Mouse (Mus musculus) hindbrain, postnatal 0 days (tissue): Measurements from ENCODE around the gene Thumpd2. TPM values are rescaled to one million over a fixed set of nuclear protein-coding genes. Genes with fewer than 3 reads are reported as not detected.

Experiments
- ATAC-seq: fragments of 200-750 bp; cut with Nextera tagmentation; 2 replicates; pipeline ENCODE4 v1.8.0; 2017; ENCODE audit warnings: mild to moderate bottlenecking, moderate TSS enrichment, moderate library complexity
- DNase-seq: peaks from one replicate; pipeline ENCODE4 v3.0.0-alpha.2; 2015; ENCODE audit warnings: low spot score
- H3K27ac ChIP-seq: fragments of 300-500 bp; sonication (generic); 2 replicates; pipeline ENCODE4 v1.5.1; 2014; ENCODE audit warnings: mild to moderate bottlenecking
- H3K27me3 ChIP-seq: fragments of 300-500 bp; sonication (generic); 2 replicates; pipeline ENCODE4 v1.6.1; 2014; ENCODE audit warnings: low read length, mixed read lengths; ENCODE audit not compliant: insufficient read depth
- H3K36me3 ChIP-seq: fragments of 300-500 bp; sonication (generic); 2 replicates; pipeline ENCODE4 v1.6.1; 2014; ENCODE audit warnings: low read length, mixed read lengths; ENCODE audit not compliant: insufficient read depth
- H3K4me1 ChIP-seq: fragments of 300-500 bp; sonication (generic); 2 replicates; pipeline ENCODE4 v1.6.1; 2014; ENCODE audit warnings: antibody characterized with exemption, low read length, mixed read lengths; ENCODE audit not compliant: insufficient read depth
- H3K4me2 ChIP-seq: fragments of 300-500 bp; sonication (generic); 2 replicates; pipeline ENCODE4 v1.6.1; 2014; ENCODE audit warnings: low read depth, mild to moderate bottlenecking, low read length, moderate library complexity, mixed read lengths
- H3K4me3 ChIP-seq: fragments of 300-500 bp; sonication (generic); 2 replicates; pipeline ENCODE4 v1.5.1; 2014; ENCODE audit warnings: low read length
- H3K9ac ChIP-seq: fragments of 300-500 bp; sonication (generic); replicated peaks from 2 replicates; pipeline ENCODE4 v1.6.1; 2014; ENCODE audit warnings: mild to moderate bottlenecking, low read length, moderate library complexity, mixed read lengths
- H3K9me3 ChIP-seq: fragments of 300-500 bp; sonication (generic); 2 replicates; pipeline ENCODE4 v1.6.1; 2016; ENCODE audit warnings: low read length, mixed read lengths
- CTCF ChIP-seq: IDR thresholded peaks from 2 replicates; pipeline ENCODE4 v1.5.1; 2016; ENCODE audit warnings: antibody characterized with exemption, control low read depth, low read depth
- WGBS: fragments of 180-500 bp; shearing (Covaris S2); extraction: QIAGEN DNeasy Blood & Tissue Kit; methylation state at CpG from one replicate; pipeline ENCODE4 v1.1.7; 2014; 5-methylcytosine and 5-hydroxymethylcytosine counted together
- polyA plus RNA-seq: library from polyadenylated mRNA; unstranded; fragments of >200 nt; fragmentation: Nextera tagmentation; extraction: Ambion mirVana; gene quantifications from 2 replicates; pipeline ENCODE4 v1.2.1, GENCODE M21; 2015
- total RNA-seq: library from RNA; depleted of rRNA; stranded (reverse); fragments of >200 nt; gene quantifications from 2 replicates; pipeline ENCODE4 v1.2.3, GENCODE M21; 2014

The Thumpd2 gene
- total and polyA plus RNA-seq, 2 experiments from 2014 or later = 1.8 to 6.0 TPM

GRCm38 (mm10) chr17:81015814-81016447 is 49.0 kb downstream of the Thumpd2 start:
- Histone ChIP-seq H3K9ac (no peak overlapping the region), H3K4me1 (peaks cover 5% of the 10 kb centered on the region; the same call in 1 of the 2 replicates), H3K36me3 (no peaks in the 10 kb centered on the region), H3K9me3 (no peaks in the 10 kb centered on the region), H3K27ac (no peak overlapping the region), H3K27me3 (no peaks in the 10 kb centered on the region), H3K4me2 (no peak overlapping the region), H3K4me3 (no peak overlapping the region)
- 37% methylated on average over 4 of the region's 4 CpGs for WGBS
- TF ChIP-seq CTCF = peak; percentile 80
- peak; percentile 89 for DNase-seq
- ATAC-seq = peak; percentile 81

- H3K9me3 ChIP-seq = no peaks in the 10 kb centered on the region
- H3K4me2 ChIP-seq = no peak overlapping the region
- no peak overlapping the region for H3K4me3 ChIP-seq
- 0 out of 2 replicates have a peak overlapping the region, but pooled peaks have one; percentile 16 for H3K27ac ChIP-seq
- no peak for ATAC-seq
- H3K9ac ChIP-seq = no peak overlapping the region
- no peak for DNase-seq
- 65% methylated on average over 18 of the region's 18 CpGs for WGBS
- no peaks in the 10 kb centered on the region for H3K27me3 ChIP-seq
- peaks cover 5% of the 10 kb centered on the region; the same call in 1 of the 2 replicates for H3K4me1 ChIP-seq
- no peak for TF ChIP-seq CTCF
- H3K36me3 ChIP-seq = no peaks in the 10 kb centered on the region
Measured at GRCm38 (mm10) chr17:81010844-81011685, 53.8 kb downstream of the Thumpd2 start.

- no peak for DNase-seq
- H3K4me1 ChIP-seq = peaks cover 5% of the 10 kb centered on the region; the same call in 1 of the 2 replicates
- no peak for TF ChIP-seq CTCF
- no peaks in the 10 kb centered on the region for H3K36me3 ChIP-seq
- no peak overlapping the region for H3K4me3 ChIP-seq
- H3K9ac ChIP-seq = no peak overlapping the region
- no peaks in the 10 kb centered on the region for H3K27me3 ChIP-seq
- 43% methylated on average over 3 of the region's 3 CpGs for WGBS
- no peaks in the 10 kb centered on the region for H3K9me3 ChIP-seq
- ATAC-seq = peak; percentile 39
- no peak overlapping the region for H3K4me2 ChIP-seq
- no peak overlapping the region for H3K27ac ChIP-seq
Measured at GRCm38 (mm10) chr17:81010199-81010598, 54.7 kb downstream of the Thumpd2 start.

GRCm38 (mm10) chr17:81009112-81009511 is 55.8 kb downstream of the Thumpd2 start:
- Histone ChIP-seq H3K36me3 (no peaks in the 10 kb centered on the region), H3K9ac (no peak overlapping the region), H3K9me3 (no peaks in the 10 kb centered on the region), H3K4me1 (peaks cover 5% of the 10 kb centered on the region; the same call in 1 of the 2 replicates), H3K4me2 (no peak overlapping the region), H3K27me3 (no peaks in the 10 kb centered on the region), H3K4me3 (no peak overlapping the region), H3K27ac (no peak overlapping the region)
- no peak for DNase-seq
- ATAC-seq = no peak
- 88% methylated on average over 10 of the region's 10 CpGs for WGBS
- TF ChIP-seq CTCF = no peak

- TF ChIP-seq CTCF = no peak
- H3K36me3 ChIP-seq = no peaks in the 10 kb centered on the region
- no peak overlapping the region for H3K4me2 ChIP-seq
- H3K4me3 ChIP-seq = no peak overlapping the region
- 52% methylated on average over 8 of the region's 8 CpGs for WGBS
- H3K9me3 ChIP-seq = no peaks in the 10 kb centered on the region
- DNase-seq = no peak
- no peaks in the 10 kb centered on the region for H3K4me1 ChIP-seq
- no peak for ATAC-seq
- H3K27ac ChIP-seq = no peak overlapping the region
- no peaks in the 10 kb centered on the region for H3K27me3 ChIP-seq
- no peak overlapping the region for H3K9ac ChIP-seq
Measured at GRCm38 (mm10) chr17:81005292-81005691, 59.6 kb downstream of the Thumpd2 start.

- no peak for TF ChIP-seq CTCF
- ATAC-seq = no peak
- no peaks in the 10 kb centered on the region for H3K4me1 ChIP-seq
- no peak overlapping the region for H3K4me3 ChIP-seq
- 76% methylated on average over 11 of the region's 11 CpGs for WGBS
- no peak overlapping the region for H3K27ac ChIP-seq
- H3K36me3 ChIP-seq = no peaks in the 10 kb centered on the region
- H3K9me3 ChIP-seq = no peaks in the 10 kb centered on the region
- H3K4me2 ChIP-seq = no peak overlapping the region
- no peak overlapping the region for H3K9ac ChIP-seq
- no peaks in the 10 kb centered on the region for H3K27me3 ChIP-seq
- DNase-seq = no peak
Measured at GRCm38 (mm10) chr17:81004454-81004853, 60.4 kb downstream of the Thumpd2 start.
